Mouse (Mus musculus) telencephalon, adult 2 months (tissue): Measurements from ENCODE around the gene Adcy4.

Experiments
- DNase-seq: peaks from one replicate; pipeline ENCODE4 v3.0.0-alpha.2; 2011; ENCODE audit warnings: low read depth, low spot score

The Adcy4 gene

GRCm38 (mm10) chr14:55720666-55721065, 63.2 kb downstream of the Adcy4 start:
- no peak for DNase-seq

GRCm38 (mm10) chr14:55719737-55720136, 64.2 kb downstream of the Adcy4 start:
- no peak for DNase-seq
